9 mouse cellular contexts compared by ENCODE assay signal in the genomic region with DNA sequence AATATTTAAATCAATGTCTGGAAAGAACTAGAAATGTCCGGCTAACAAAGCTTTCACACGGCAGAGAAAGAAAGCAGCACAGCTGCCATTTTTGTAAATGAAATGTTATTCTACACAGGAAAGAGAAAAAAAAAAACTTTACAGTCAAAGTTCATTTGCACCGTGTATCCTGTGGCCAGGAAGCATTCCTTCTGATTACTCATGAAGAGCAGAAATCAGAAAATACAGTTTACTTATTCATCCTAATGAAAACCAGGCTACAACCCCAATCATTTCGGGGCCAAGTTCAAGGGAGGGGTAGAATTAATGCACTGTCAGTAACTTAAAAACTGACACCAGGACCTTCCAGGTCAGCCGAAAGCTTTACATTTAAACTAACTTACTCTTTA. TPM values are rescaled to one million over a fixed set of nuclear protein-coding genes. Genes with fewer than 3 reads are reported as not detected.
DNase-seq lines count a peak whose midpoint lies in the region; ATAC-seq lines count a peak whose summit lies in the region.
"Had no signal": no experiment of that assay in that cellular context is flagged by ENCODE, and none has a peak within 500 bp of the region (broad histone marks: within the 10 kb centered on the region; RNA-seq: fewer than 3 reads in every experiment).

No protein-coding gene starts in this region.

- peak overlapping the region; percentile 79 for H3K4me2 ChIP-seq in heart, embryonic 12.5 days
- H3K4me2 ChIP-seq in hindbrain, embryonic 14.5 days (replicated peaks): peak overlapping the region; percentile 81
- H3K4me2 ChIP-seq in midbrain, embryonic 12.5 days (replicated peaks): peak overlapping the region; percentile 65

- no peak for DNase-seq in heart, adult 8-10 months (ENCODE audit: low spot score)
- DNase-seq in NIH3T3 (ENCODE audit: low read depth): peak; percentile 84
- no peak for DNase-seq in hindbrain, embryonic 14.5 days (ENCODE audit: low spot score)
- no peak for DNase-seq in thymus, postnatal 36 days
- no peak for DNase-seq in gastrocnemius, adult 18-20 months (ENCODE audit: low spot score)
- no peak for DNase-seq in spleen, postnatal 4 days (ENCODE audit: low spot score in 2 of 2)

- H3K27me3 ChIP-seq in heart, embryonic 12.5 days (replicated peaks): no peaks in the 10 kb centered on the region
- H3K27me3 ChIP-seq in hindbrain, embryonic 14.5 days (ENCODE audit: control insufficient read depth, insufficient read depth, low read length): 0 out of 2 replicates have a peak, but pooled peaks cover 6% of the 10 kb centered on the region
- H3K27me3 ChIP-seq in midbrain, embryonic 12.5 days: no peaks in the 10 kb centered on the region
- H3K27me3 ChIP-seq: Patski had no signal

- 34% methylated on average over 5 of the region's 5 CpGs for WGBS in heart, embryonic 12.5 days
- 43% methylated on average over 5 of the region's 5 CpGs for WGBS in hindbrain, embryonic 14.5 days
- WGBS in midbrain, embryonic 12.5 days: 34% methylated on average over 5 of the region's 5 CpGs

- ATAC-seq in heart, embryonic 12.5 days (ENCODE audit: insufficient number of reproducible peaks, low FRiP score): no peak
- ATAC-seq in hindbrain, embryonic 14.5 days (ENCODE audit: low FRiP score): no peak
- no peak for ATAC-seq in midbrain, embryonic 12.5 days (ENCODE audit: low FRiP score, low read depth)

- peak overlapping the region; percentile 96 for H3K9ac ChIP-seq in heart, embryonic 12.5 days
- H3K9ac ChIP-seq in hindbrain, embryonic 14.5 days: peak overlapping the region; percentile 67; the same call in 1 of the 2 replicates
- peak overlapping the region; percentile 66; the same call in 1 of the 2 replicates for H3K9ac ChIP-seq in midbrain, embryonic 12.5 days (replicated peaks)

- H3K9me3 ChIP-seq in heart, embryonic 12.5 days (replicated peaks): no peaks in the 10 kb centered on the region
- H3K9me3 ChIP-seq in hindbrain, embryonic 14.5 days (ENCODE audit: control insufficient read depth, low read length): no peaks in the 10 kb centered on the region
- H3K9me3 ChIP-seq in midbrain, embryonic 12.5 days: no peaks in the 10 kb centered on the region

- H3K36me3 ChIP-seq in heart, embryonic 12.5 days: no peaks in the 10 kb centered on the region
- H3K36me3 ChIP-seq in hindbrain, embryonic 14.5 days (replicated peaks; ENCODE audit: control insufficient read depth, insufficient read depth): no peaks in the 10 kb centered on the region
- H3K36me3 ChIP-seq in midbrain, embryonic 12.5 days: no peaks in the 10 kb centered on the region

- peaks cover 63% of the 10 kb centered on the region for H3K4me1 ChIP-seq in heart, embryonic 12.5 days (replicated peaks)
- H3K4me1 ChIP-seq in hindbrain, embryonic 14.5 days (replicated peaks; ENCODE audit: control insufficient read depth, insufficient read depth, low read length): peaks cover 18% of the 10 kb centered on the region
- H3K4me1 ChIP-seq in midbrain, embryonic 12.5 days: peaks cover 30% of the 10 kb centered on the region; the same call in 1 of the 2 replicates

- H3K27ac ChIP-seq in heart, embryonic 12.5 days (ENCODE audit: poor library complexity, severe bottlenecking): peak overlapping the region; percentile 99
- H3K27ac ChIP-seq in hindbrain, embryonic 14.5 days: no peak overlapping the region
- no peak overlapping the region for H3K27ac ChIP-seq in midbrain, embryonic 12.5 days (replicated peaks)

- peak overlapping the region; percentile 83 for H3K4me3 ChIP-seq in heart, embryonic 12.5 days
- H3K4me3 ChIP-seq in hindbrain, embryonic 14.5 days (replicated peaks; ENCODE audit: low read length): peak overlapping the region; percentile 53
- H3K4me3 ChIP-seq in midbrain, embryonic 12.5 days: peak overlapping the region; percentile 65

RNA-seq across cellular contexts. Expression of a gene that starts 1.9 kb away (rescaled TPM):
- 47.9 and 48.8 TPM in 2 replicates for polyA plus RNA-seq in heart, embryonic 12.5 days (2016; fragmentation: Nextera tagmentation; extraction: Ambion mirVana)
- 10 to 100 TPM; 57.9 to 75.1 (median 64.5) TPM for total RNA-seq in heart, adult 8-10 months (2022)
- polyA plus RNA-seq in hindbrain, embryonic 14.5 days (2014; fragmentation: Nextera tagmentation; extraction: Ambion mirVana): 11.2 and 14.5 TPM in 2 replicates
- polyA plus RNA-seq in midbrain, embryonic 12.5 days (2016; fragmentation: Nextera tagmentation; extraction: Ambion mirVana): 17.6 and 20.3 TPM in 2 replicates
- 10 to 100 TPM; 34.2 to 51.0 TPM for total RNA-seq in gastrocnemius, adult 18-20 months (2021)

RNA-seq across cellular contexts. Expression of a gene that starts 43.5 kb away (rescaled TPM):
- 221 and 233 TPM in 2 replicates for polyA plus RNA-seq in heart, embryonic 12.5 days (2016; fragmentation: Nextera tagmentation; extraction: Ambion mirVana)
- 100 to 1,000 TPM; 132 to 185 (median 159) TPM for total RNA-seq in heart, adult 8-10 months (2022)
- 135 and 140 TPM in 2 replicates for polyA plus RNA-seq in hindbrain, embryonic 14.5 days (2014; fragmentation: Nextera tagmentation; extraction: Ambion mirVana)
- polyA plus RNA-seq in midbrain, embryonic 12.5 days (2016; fragmentation: Nextera tagmentation; extraction: Ambion mirVana): 345 and 374 TPM in 2 replicates
- total RNA-seq in gastrocnemius, adult 18-20 months (2021): 100 to 1,000 TPM; 112 to 143 TPM
